Mouse (Mus musculus): ENCODE results near the gene Senp1.

Gene Senp1

DNA sequence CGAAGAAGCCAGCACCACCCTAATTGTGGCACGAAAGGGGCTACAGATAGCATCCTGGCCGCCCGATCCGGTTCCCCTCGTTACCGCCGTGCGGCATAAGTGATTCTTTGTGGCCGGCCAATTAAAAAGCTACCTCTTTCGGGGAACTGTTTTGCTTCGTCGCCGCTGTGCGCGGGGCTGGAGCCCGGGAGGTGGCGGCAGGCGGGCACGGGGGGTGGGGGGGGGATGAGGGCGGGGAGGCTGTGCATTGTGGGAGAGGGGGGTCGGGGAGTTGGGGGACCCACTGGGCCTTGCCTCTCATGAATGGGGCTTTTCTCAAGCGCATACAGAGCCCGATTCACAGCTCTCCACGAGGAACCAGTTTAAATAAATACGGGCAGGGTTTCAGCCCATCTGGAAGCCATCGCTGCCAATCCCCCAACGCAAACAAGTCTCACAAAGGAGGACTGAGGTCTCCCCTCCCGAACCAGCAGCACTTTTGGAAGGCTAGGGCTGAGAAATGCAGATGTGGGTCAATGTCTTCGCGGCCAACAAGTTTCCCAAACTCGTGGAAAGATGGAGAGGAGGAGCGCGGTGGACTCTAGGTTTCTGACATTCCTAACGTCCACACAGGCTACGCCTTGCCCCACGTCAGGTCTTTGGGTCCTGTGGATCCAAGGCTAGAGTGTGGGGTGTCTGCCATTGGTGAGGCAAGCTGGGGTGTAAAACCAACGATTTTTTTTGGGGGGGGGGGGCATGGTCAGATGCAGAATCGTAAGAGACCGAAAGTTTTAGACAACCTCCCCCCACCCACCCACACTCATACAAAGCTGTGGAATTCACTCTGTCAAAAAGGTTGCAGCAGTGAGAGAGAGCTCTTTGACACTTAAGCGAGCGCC lies 91.2 kb downstream of the Senp1 start:
- DNase-seq (ENCODE audit: low read depth, low spot score), result peak; percentile 41

GRCm38 (mm10) chr15:98001321-98002112 lies 92.0 kb downstream of the Senp1 start:
- peak; percentile 37 for DNase-seq (ENCODE audit: low read depth, low spot score)

DNA sequence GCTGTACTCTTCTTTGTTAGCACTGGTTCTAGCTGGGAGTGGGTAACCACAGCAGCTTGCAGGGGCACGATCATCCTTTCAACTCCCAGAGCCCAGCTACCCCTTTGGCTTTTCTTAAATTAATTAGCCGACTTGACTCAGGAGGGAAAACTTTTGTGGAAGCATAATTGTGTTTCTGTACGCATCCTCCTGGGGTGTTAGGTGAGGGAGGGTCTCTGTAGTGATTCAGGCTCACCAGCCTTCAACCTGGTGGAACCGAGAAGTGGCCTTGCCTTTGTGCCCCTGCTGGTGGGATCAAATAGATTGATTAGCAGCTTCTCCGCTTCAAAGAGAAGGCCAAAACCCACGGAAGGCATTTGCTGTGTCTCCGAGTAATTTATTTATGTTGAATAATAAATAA lies 93.6 kb downstream of the Senp1 start:
- DNase-seq (ENCODE audit: low read depth, low spot score), result no peak

DNA sequence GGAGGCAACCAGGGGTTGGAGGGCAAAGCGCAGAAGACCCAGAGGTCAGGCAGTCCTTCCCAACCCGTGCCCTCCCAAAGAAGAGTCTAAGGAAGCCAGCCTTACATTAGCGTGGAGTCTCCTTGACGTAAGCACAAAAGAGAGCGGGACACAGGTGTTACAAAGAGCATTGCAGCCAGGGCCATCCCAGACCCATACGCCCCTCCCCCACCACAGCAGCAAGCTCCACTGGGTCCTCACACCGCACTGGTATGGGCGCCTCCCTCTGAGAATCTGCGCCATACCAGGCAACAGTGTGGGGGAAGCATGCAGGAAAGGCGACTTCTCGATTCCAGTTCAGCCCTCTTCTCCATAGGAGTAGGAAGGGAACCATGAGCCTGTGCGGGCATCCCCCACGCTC lies 94.0 kb downstream of the Senp1 start:
- DNase-seq (ENCODE audit: low read depth, low spot score), result no peak

GRCm38 (mm10) chr15:97996716-97997256 lies 96.8 kb downstream of the Senp1 start:
- no peak for DNase-seq (ENCODE audit: low read depth, low spot score)

GRCm38 (mm10) chr15:97992712-97993286 lies 100.7 kb downstream of the Senp1 start:
- DNase-seq (ENCODE audit: low read depth, low spot score), result peak; percentile 80

- DNase-seq (ENCODE audit: low read depth, low spot score), result no peak
These were observed 101.4 kb downstream of the Senp1 start for GRCm38 (mm10) chr15:97992027-97992711.

DNA sequence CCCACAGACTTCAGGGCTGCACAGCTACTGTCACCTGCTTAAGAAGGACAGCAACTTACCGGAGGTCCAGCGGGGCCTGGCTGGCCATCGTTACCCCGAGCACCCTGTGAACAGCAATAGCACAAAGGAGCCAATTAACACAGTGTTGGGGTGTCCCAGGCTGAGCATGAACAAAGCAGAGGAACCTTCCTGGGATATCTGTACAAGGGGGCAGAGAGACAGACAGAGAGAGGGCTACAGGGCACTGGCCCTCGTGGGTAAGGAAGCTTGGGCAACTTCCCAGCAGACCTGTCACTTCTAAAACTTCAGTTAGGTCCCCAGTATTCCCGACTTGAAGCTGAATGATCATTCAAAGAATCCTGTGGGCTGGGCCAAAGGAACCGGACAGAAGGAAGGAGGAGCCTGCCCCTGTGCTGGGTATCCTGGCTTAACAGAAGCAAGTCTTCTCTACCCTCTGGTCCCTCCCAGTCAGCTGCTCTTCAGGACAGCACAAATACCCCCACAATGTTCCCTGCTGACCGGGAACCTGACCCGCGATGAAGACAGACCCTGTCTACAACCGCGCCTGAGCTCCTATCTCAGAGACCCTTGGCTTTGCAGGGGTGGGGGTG lies 102.2 kb downstream of the Senp1 start:
- no peak for DNase-seq (ENCODE audit: low read depth, low spot score)

GRCm38 (mm10) chr15:97990721-97991120 lies 102.8 kb downstream of the Senp1 start:
- DNase-seq (ENCODE audit: low read depth, low spot score), result no peak

- peak; percentile 78 for DNase-seq (ENCODE audit: low read depth, low spot score)
These were observed 103.4 kb downstream of the Senp1 start for GRCm38 (mm10) chr15:97990124-97990523.

DNA sequence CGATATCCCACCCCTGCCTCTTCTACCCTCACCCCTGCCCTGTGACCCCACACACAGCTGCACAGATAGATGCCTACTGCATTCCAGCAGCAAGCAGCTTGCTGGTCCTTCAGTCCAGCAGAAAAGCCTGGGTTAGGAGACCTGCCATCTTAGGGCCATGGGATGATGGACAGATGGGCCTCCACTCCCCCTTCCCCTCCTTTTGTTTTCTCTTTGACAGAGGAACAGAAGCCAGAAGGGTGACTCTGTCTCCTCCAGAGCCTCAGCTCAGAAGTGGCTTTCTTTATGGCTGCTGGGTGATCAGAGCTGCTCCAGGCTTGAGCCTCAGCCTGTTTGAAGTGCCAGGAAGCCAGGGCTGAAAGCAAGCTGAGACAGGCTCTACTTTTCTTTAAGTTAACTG lies 104.0 kb downstream of the Senp1 start:
- no peak for DNase-seq (ENCODE audit: low read depth, low spot score)

All from embryo, embryonic 11.5 days (tissue).